9 mouse cellular contexts compared by ENCODE assay signal in the genomic region with DNA sequence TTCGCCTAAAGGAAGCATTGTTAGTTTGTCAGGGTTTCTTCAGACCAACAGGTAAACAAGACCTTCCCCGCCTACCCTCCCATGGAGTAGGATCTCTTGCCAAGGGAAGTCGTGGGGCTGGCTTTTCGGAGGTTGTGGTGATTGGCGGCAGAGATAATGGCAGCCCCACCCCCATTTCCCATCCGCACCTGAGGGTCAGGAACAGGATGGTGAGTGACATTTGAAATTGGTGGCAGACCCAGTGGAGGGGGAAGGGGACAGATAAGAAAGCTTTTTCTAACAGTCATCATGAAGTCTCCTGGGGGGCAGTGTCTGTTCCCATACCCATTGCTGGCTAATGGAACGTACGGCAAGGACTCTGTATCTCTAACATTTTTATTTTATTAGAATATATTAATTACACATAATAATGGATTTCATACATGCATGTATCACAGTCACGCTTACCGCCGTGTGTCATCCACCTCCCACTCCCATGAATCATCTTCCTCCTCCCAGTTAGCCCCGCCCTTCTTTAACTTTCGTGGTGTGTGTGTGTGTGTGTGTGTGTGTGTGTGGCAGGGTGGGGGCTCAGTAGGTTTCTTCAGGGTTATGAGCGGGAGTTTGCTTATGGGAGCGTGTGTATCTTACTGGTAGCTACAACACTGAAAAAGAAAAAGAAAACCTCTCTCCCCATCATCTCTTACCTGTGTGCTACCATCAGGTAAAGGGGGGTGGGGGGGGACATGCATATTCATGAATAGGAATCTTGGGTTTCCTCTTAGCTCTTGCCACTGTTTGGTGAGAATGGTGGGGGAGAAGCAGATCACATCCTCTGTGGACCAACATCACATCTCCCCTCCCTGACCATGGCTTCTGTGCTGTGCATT. TPM values are rescaled to one million over a fixed set of nuclear protein-coding genes. Genes with fewer than 3 reads are reported as not detected.
DNase-seq lines count a peak whose midpoint lies in the region; ATAC-seq and TF ChIP-seq lines count a peak whose summit lies in the region.
"Had no signal": no experiment of that assay in that cellular context is flagged by ENCODE, and none has a peak within 500 bp of the region (broad histone marks: within the 10 kb centered on the region; RNA-seq: fewer than 3 reads in every experiment).

No protein-coding gene starts in this region.

- no peaks in the 10 kb centered on the region for H3K79me2 ChIP-seq in macrophage (ENCODE audit: inconsistent target)

- ATAC-seq in heart, postnatal 0 days (ENCODE audit: insufficient read depth, low read depth): peak; percentile 27; the same call in 1 of the 2 replicates

- H3K4me2 ChIP-seq in heart, postnatal 0 days (ENCODE audit: low read depth, low read length): peak overlapping the region; percentile 75

- no peaks in the 10 kb centered on the region for H3K27me3 ChIP-seq in cerebellum, adult 2 months (ENCODE audit: control insufficient read depth, insufficient read depth, low read length)
- H3K27me3 ChIP-seq in heart, postnatal 0 days (ENCODE audit: control insufficient read depth, insufficient read depth, low read length): no peaks in the 10 kb centered on the region

- TF ChIP-seq CTCF in cerebellum, adult 2 months (IDR thresholded peaks at IDR 0.05; ENCODE audit: borderline replicate concordance, insufficient read depth, low read depth, low read length): no peak
- no peak for TF ChIP-seq CTCF in heart, postnatal 0 days (IDR thresholded peaks at IDR 0.05; ENCODE audit: low read depth)

- H3K27ac ChIP-seq in cerebellum, adult 2 months (ENCODE audit: insufficient read depth, low read length): no peak overlapping the region
- no peak overlapping the region for H3K27ac ChIP-seq in heart, postnatal 0 days (ENCODE audit: low read depth)
- H3K27ac ChIP-seq in macrophage: peak overlapping the region; percentile 31

- peaks cover 2% of the 10 kb centered on the region; the same call in 1 of the 2 replicates for H3K4me1 ChIP-seq in cerebellum, adult 2 months (ENCODE audit: control insufficient read depth, insufficient read depth, low read length)
- peaks cover 8% of the 10 kb centered on the region; the same call in 1 of the 2 replicates for H3K4me1 ChIP-seq in heart, postnatal 0 days (ENCODE audit: control insufficient read depth, insufficient read depth)

- H3K4me3 ChIP-seq in cerebellum, adult 2 months (replicated peaks; ENCODE audit: insufficient read depth, low read depth, low read length): peak overlapping the region; percentile 91
- peak overlapping the region; percentile 49 for H3K4me3 ChIP-seq in heart, postnatal 0 days (ENCODE audit: low read depth, low read length)
- H3K4me3 ChIP-seq in macrophage (ENCODE audit: inconsistent target): peak overlapping the region; percentile 38

- peak overlapping the region; percentile 39; the same call in 1 of the 2 replicates for H3K9ac ChIP-seq in heart, postnatal 0 days (replicated peaks; ENCODE audit: low read depth, low read length)

- no peak for TF ChIP-seq EP300 in heart, postnatal 0 days (IDR thresholded peaks at IDR 0.05; ENCODE audit: low read depth)

- TF ChIP-seq POLR2A in cerebellum, adult 2 months (IDR thresholded peaks at IDR 0.05; ENCODE audit: borderline replicate concordance, insufficient read depth, low read length): no peak

- no peaks in the 10 kb centered on the region for H3K36me3 ChIP-seq in heart, postnatal 0 days (replicated peaks; ENCODE audit: control insufficient read depth, insufficient read depth, low read length)
- no peaks in the 10 kb centered on the region for H3K36me3 ChIP-seq in macrophage (ENCODE audit: inconsistent target)

- 30% methylated on average over 15 of the region's 15 CpGs for WGBS in cerebellum, adult 2 months
- 27% methylated on average over 15 of the region's 15 CpGs for WGBS in heart, postnatal 0 days
- 16% methylated on average over 13 of the region's 15 CpGs for WGBS in macrophage (ENCODE audit: missing documents)

- H3K9me3 ChIP-seq in heart, postnatal 0 days (replicated peaks; ENCODE audit: control insufficient read depth, low read length): no peaks in the 10 kb centered on the region

- no peak for DNase-seq in cerebellum, adult 2 months
- DNase-seq in cerebellum, adult 9-10 months: no peak
- peak; percentile 51 to 61 for DNase-seq in right cerebral cortex, adult 2 months (ENCODE audit: low spot score in 2 of 2)
- DNase-seq in right cerebral cortex, postnatal 25 days: no peak
- DNase-seq in heart, postnatal 0 days (ENCODE audit: low spot score): no peak
- peak; percentile 47 for DNase-seq in thymus, postnatal 14 days
- no peak for DNase-seq in gastrocnemius, postnatal 25 days

RNA-seq across cellular contexts. Expression of gene 4930524B15Rik, which starts 16.7 kb away (rescaled TPM):
- polyA plus RNA-seq in cerebellum, adult 2 months (2012; rRNA removed): 0.16 and 0.19 TPM in 2 replicates
- 1.5 TPM in 1 of 2 replicates, not detected in the other for total RNA-seq in heart, postnatal 0 days (2014; rRNA removed; ENCODE audit: low replicate concordance)
- polyA plus RNA-seq in heart, postnatal 0 days (2015; fragmentation: Nextera tagmentation; extraction: Ambion mirVana): 0.05 TPM in 1 of 2 replicates, not detected in the other
- total RNA-seq in macrophage (2018; cell fraction: chromatin; rRNA removed): not detected
- total RNA-seq in macrophage (2018; cell fraction: cytosol; rRNA removed): not detected
- 1 to 10 TPM in 1 of 26 experiments, not detected in 25; 2.0 TPM for total RNA-seq in macrophage (2018; cell fraction: nucleus; rRNA removed)
- polyA plus RNA-seq in macrophage (2018): not detected in 3 replicates
- not detected for total RNA-seq in gastrocnemius, postnatal 25 days (2021)
- total RNA-seq: left cerebral cortex, postnatal 14 days had no signal

RNA-seq across cellular contexts. Expression of gene Nsg2, which starts 51.6 kb away (rescaled TPM):
- polyA plus RNA-seq in cerebellum, adult 2 months (2012; rRNA removed): 140 and 169 TPM in 2 replicates
- total RNA-seq in heart, postnatal 0 days (2014; rRNA removed; ENCODE audit: low replicate concordance): 1.1 and 3.7 TPM in 2 replicates
- polyA plus RNA-seq in heart, postnatal 0 days (2015; fragmentation: Nextera tagmentation; extraction: Ambion mirVana): 1.2 and 1.7 TPM in 2 replicates
- total RNA-seq in macrophage (2018; cell fraction: chromatin; rRNA removed): not detected
- not detected for total RNA-seq in macrophage (2018; cell fraction: cytosol; rRNA removed)
- not detected for total RNA-seq in macrophage (2018; cell fraction: nucleus; rRNA removed)
- polyA plus RNA-seq in macrophage (2018): not detected in 3 replicates
- total RNA-seq in gastrocnemius, postnatal 25 days (2021): under 1 TPM; 0.26 to 0.35 TPM

Comparison
In these comparisons a context has a peak if more than half of its experiments do, and no peak if none do; other contexts are left out.
1. DNase-seq: peak in right cerebral cortex, adult 2 months (2 of 2) and thymus, postnatal 14 days (single experiment); none in cerebellum, adult 2 months (0 of 2), cerebellum, adult 9-10 months (single experiment), right cerebral cortex, postnatal 25 days (single experiment), heart, postnatal 0 days (single experiment) and gastrocnemius, postnatal 25 days (single experiment).
2. H3K4me3 ChIP-seq: peak in every context shown above with its lines; median percentile 91 in cerebellum, adult 2 months; 49 in heart, postnatal 0 days; 38 in macrophage.
3. RNA of gene Nsg2, which starts 51.6 kb away (polyA plus RNA-seq): 140 to 169 TPM in cerebellum, adult 2 months; 1.2 to 1.7 TPM in heart, postnatal 0 days and not detected in macrophage; every median in the first group is over 10 times any median in the second.